Mouse (Mus musculus) G1E (cell line): ENCODE data around the gene Ccdc12. TPM values are rescaled to one million over a fixed set of nuclear protein-coding genes. Genes with fewer than 3 reads are reported as not detected.

Experiments used
- ATAC-seq: 2 replicates; pipeline ENCODE4 v1.8.0; 2016; ENCODE audit warnings: mild to moderate bottlenecking; ENCODE audit not compliant: insufficient number of reproducible peaks, poor library complexity, low FRiP score, severe bottlenecking; ENCODE audit errors: extremely low read depth
- DNase-seq: peaks from one replicate; pipeline ENCODE4 v3.0.0; 2012; ENCODE audit warnings: low spot score
- H3K27me3 ChIP-seq: 2 replicates; pipeline ENCODE4 v1.6.1; 2012; ENCODE audit warnings: mild to moderate bottlenecking, low read length, inconsistent platforms; ENCODE audit not compliant: insufficient read depth
- H3K36me3 ChIP-seq: replicated peaks from 2 replicates; pipeline ENCODE3; 2012; ENCODE audit warnings: mild to moderate bottlenecking, inconsistent platforms
- H3K4me1 ChIP-seq: 2 replicates; pipeline ENCODE4 v1.6.1; 2012; ENCODE audit warnings: low read depth, low read length, inconsistent platforms, mixed read lengths; ENCODE audit not compliant: insufficient read depth
- H3K4me3 ChIP-seq: 2 replicates; pipeline ENCODE4 v1.5.1; 2012; ENCODE audit warnings: low read depth, mild to moderate bottlenecking, inconsistent platforms, low read length, moderate library complexity, mixed read lengths
- H3K9me3 ChIP-seq: replicated peaks from 2 replicates; pipeline ENCODE4 v1.6.1; 2012; ENCODE audit warnings: inconsistent platforms
- CTCF ChIP-seq: IDR thresholded peaks from 2 replicates; pipeline ENCODE4 v1.5.1; 2012; ENCODE audit warnings: low read depth, low read length, inconsistent platforms, mixed read lengths
- GATA1 ChIP-seq: IDR thresholded peaks from 2 replicates; pipeline ENCODE4 v1.6.1; 2012; ENCODE audit warnings: borderline replicate concordance, low read length, inconsistent platforms, mixed read lengths
- GATA2 ChIP-seq: IDR thresholded peaks from 2 replicates; pipeline ENCODE4 v1.6.1; 2012; ENCODE audit warnings: low read depth, low read length, inconsistent platforms, borderline replicate concordance
- POLR2AphosphoS5 ChIP-seq: IDR thresholded peaks from 2 replicates; pipeline ENCODE4 v1.6.1; 2012; ENCODE audit warnings: low read depth, low read length, inconsistent platforms; ENCODE audit not compliant: insufficient replicate concordance
- TAL1 ChIP-seq: conservative IDR thresholded peaks from 2 replicates; pipeline ENCODE4 v1.6.1; 2012; ENCODE audit warnings: low read depth, low read length, inconsistent platforms, mixed read lengths
- polyA plus RNA-seq: library from polyadenylated mRNA; stranded (reverse); fragments of >175 nt; gene quantifications from 2 replicates; pipeline ENCODE4 v1.2.3, GENCODE M21; 2012
- total RNA-seq, 2 experiments: library from RNA; stranded (forward) in 1 of 2; stranded (reverse) in 1 of 2; fragments of 200-1000 nt in 1 of 2; fragments of >200 nt in 1 of 2; fragmentation: Nextera tagmentation in 1 of 2; gene quantifications; 2 replicates each; pipeline ENCODE4 v1.2.3; 2014 to 2017

Gene Ccdc12
- total and polyA plus RNA-seq, 3 experiments, result 36.2 to 331 (median 202) TPM

- DNase-seq (no peak), ATAC-seq (no peak)
- Histone ChIP-seq H3K4me3 (no peak overlapping the region), H3K36me3 (no peaks in the 10 kb centered on the region), H3K27me3 (peaks cover 32% of the 10 kb centered on the region), H3K4me1 (no peaks in the 10 kb centered on the region), H3K9me3 (no peaks in the 10 kb centered on the region)
- TF ChIP-seq GATA2 (no peak), TAL1 (no peak), GATA1 (no peak), CTCF (no peak), POLR2AphosphoS5 (no peak)
Measured at GRCm38 (mm10) chr9:110758605-110759004, 102.3 kb downstream of the Ccdc12 start.

GRCm38 (mm10) chr9:110759265-110759664 is 103.0 kb downstream of the Ccdc12 start:
- DNase-seq (no peak), ATAC-seq (peak; percentile 34; the same call in 1 of the 2 replicates)
- Histone ChIP-seq H3K4me3 (no peak overlapping the region), H3K27me3 (peaks cover 38% of the 10 kb centered on the region), H3K36me3 (no peaks in the 10 kb centered on the region), H3K4me1 (no peaks in the 10 kb centered on the region), H3K9me3 (no peaks in the 10 kb centered on the region)
- TF ChIP-seq CTCF (0 out of 2 replicates have a peak, but pooled peaks have one; percentile 15), GATA1 (no peak)

DNA sequence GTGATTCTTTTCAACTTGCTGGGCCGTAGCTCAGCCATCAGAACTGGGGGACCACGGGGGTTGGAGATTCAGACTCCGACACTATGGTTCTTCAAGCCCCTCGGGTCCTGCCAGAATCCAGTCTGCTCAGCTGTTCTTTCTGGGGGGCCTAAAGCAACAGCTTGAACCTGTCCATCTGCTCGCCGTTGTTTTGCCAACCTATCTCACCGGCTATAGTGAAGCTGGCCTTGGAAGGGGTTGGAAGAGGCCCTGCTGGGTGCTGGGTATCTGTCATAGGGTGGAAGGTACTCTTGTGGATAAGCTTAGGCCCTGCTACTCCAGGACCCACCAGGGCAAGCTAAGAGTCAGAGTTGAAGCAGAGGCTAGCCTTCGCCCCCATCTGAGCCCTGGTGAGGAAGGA is 104.6 kb downstream of the Ccdc12 start:
- no peaks in the 10 kb centered on the region for H3K36me3 ChIP-seq
- DNase-seq (no peak), ATAC-seq (no peak)
- peaks cover 36% of the 10 kb centered on the region for H3K27me3 ChIP-seq
- no peak overlapping the region for H3K4me3 ChIP-seq
- no peak for TF ChIP-seq POLR2AphosphoS5
- no peak for TF ChIP-seq GATA1
- TF ChIP-seq TAL1, result no peak
- TF ChIP-seq GATA2, result no peak
- no peak for TF ChIP-seq CTCF
- no peaks in the 10 kb centered on the region for H3K4me1 ChIP-seq
- no peaks in the 10 kb centered on the region for H3K9me3 ChIP-seq

Other genes starting within 250 kb of the Ccdc12 start
- 55.8 and 58.9 TPM in 2 replicates for gene Ptpn23, start 248.3 kb upstream of the Ccdc12 start, total RNA-seq (2014; fragmentation: Nextera tagmentation)
- gene Ptpn23, start 248.3 kb upstream of the Ccdc12 start, total RNA-seq (2017), result 6.9 and 8.2 TPM in 2 replicates
- gene Ptpn23, start 248.3 kb upstream of the Ccdc12 start, polyA plus RNA-seq, result 62.3 and 93.5 TPM in 2 replicates
- gene Ngp, start 236.8 kb upstream of the Ccdc12 start, total RNA-seq (2014; fragmentation: Nextera tagmentation), result not detected in 2 replicates
- 0.11 and 0.12 TPM in 2 replicates for gene Ngp, start 236.8 kb upstream of the Ccdc12 start, total RNA-seq (2017)
- gene Ngp, start 236.8 kb upstream of the Ccdc12 start, polyA plus RNA-seq, result 0.08 TPM in 1 of 2 replicates, not detected in the other
- 11.4 and 20.8 TPM in 2 replicates for gene Klhl18, start 179.8 kb upstream of the Ccdc12 start, total RNA-seq (2014; fragmentation: Nextera tagmentation)
- 6.3 and 6.5 TPM in 2 replicates for gene Klhl18, start 179.8 kb upstream of the Ccdc12 start, total RNA-seq (2017)
- 4.7 and 5.7 TPM in 2 replicates for gene Klhl18, start 179.8 kb upstream of the Ccdc12 start, polyA plus RNA-seq
- 2.1 and 2.9 TPM in 2 replicates for gene Kif9, start 179.5 kb upstream of the Ccdc12 start, total RNA-seq (2014; fragmentation: Nextera tagmentation)
- 2.0 and 3.1 TPM in 2 replicates for gene Kif9, start 179.5 kb upstream of the Ccdc12 start, total RNA-seq (2017)
- gene Kif9, start 179.5 kb upstream of the Ccdc12 start, polyA plus RNA-seq, result 0.10 and 0.14 TPM in 2 replicates
- gene Setd2, start 123.9 kb upstream of the Ccdc12 start, total RNA-seq (2014; fragmentation: Nextera tagmentation), result 220 and 221 TPM in 2 replicates
- 154 and 162 TPM in 2 replicates for gene Setd2, start 123.9 kb upstream of the Ccdc12 start, total RNA-seq (2017)
- gene Setd2, start 123.9 kb upstream of the Ccdc12 start, polyA plus RNA-seq, result 9.4 and 20.1 TPM in 2 replicates
- gene Nradd, start 32.1 kb upstream of the Ccdc12 start, total RNA-seq (2014; fragmentation: Nextera tagmentation), result 1.3 TPM in 1 of 2 replicates, not detected in the other
- gene Nradd, start 32.1 kb upstream of the Ccdc12 start, total RNA-seq (2017), result 5.8 and 7.3 TPM in 2 replicates
- 1.8 and 2.2 TPM in 2 replicates for gene Nradd, start 32.1 kb upstream of the Ccdc12 start, polyA plus RNA-seq
- gene Nbeal2, start 2.3 kb upstream of the Ccdc12 start, total RNA-seq (2014; fragmentation: Nextera tagmentation), result 26.1 and 37.4 TPM in 2 replicates
- gene Nbeal2, start 2.3 kb upstream of the Ccdc12 start, total RNA-seq (2017), result 28.1 and 32.5 TPM in 2 replicates
- gene Nbeal2, start 2.3 kb upstream of the Ccdc12 start, polyA plus RNA-seq, result 56.7 and 64.7 TPM in 2 replicates
- not detected in 2 replicates for gene Myl3, start 85.4 kb downstream of the Ccdc12 start, total RNA-seq (2014; fragmentation: Nextera tagmentation)
- 0.12 TPM in 1 of 2 replicates, not detected in the other for gene Myl3, start 85.4 kb downstream of the Ccdc12 start, total RNA-seq (2017)
- gene Myl3, start 85.4 kb downstream of the Ccdc12 start, polyA plus RNA-seq, result not detected in 2 replicates
- not detected in 2 replicates for gene Pth1r, start 90.6 kb downstream of the Ccdc12 start, total RNA-seq (2014; fragmentation: Nextera tagmentation)
- not detected in 2 replicates for gene Pth1r, start 90.6 kb downstream of the Ccdc12 start, total RNA-seq (2017)
- 0.03 TPM in 1 of 2 replicates, not detected in the other for gene Pth1r, start 90.6 kb downstream of the Ccdc12 start, polyA plus RNA-seq
- 0.44 and 2.3 TPM in 2 replicates for gene Prss42, start 141.7 kb downstream of the Ccdc12 start, total RNA-seq (2014; fragmentation: Nextera tagmentation)
- gene Prss42, start 141.7 kb downstream of the Ccdc12 start, total RNA-seq (2017), result 0.44 and 0.58 TPM in 2 replicates
- gene Prss42, start 141.7 kb downstream of the Ccdc12 start, polyA plus RNA-seq, result 0.53 and 0.79 TPM in 2 replicates
- not detected in 2 replicates for gene Prss44, start 157.5 kb downstream of the Ccdc12 start, total RNA-seq (2014; fragmentation: Nextera tagmentation)
- 0.12 and 0.27 TPM in 2 replicates for gene Prss44, start 157.5 kb downstream of the Ccdc12 start, total RNA-seq (2017)
- gene Prss44, start 157.5 kb downstream of the Ccdc12 start, polyA plus RNA-seq, result not detected in 2 replicates
- gene Prss43, start 170.2 kb downstream of the Ccdc12 start, total RNA-seq (2014; fragmentation: Nextera tagmentation), result not detected in 2 replicates
- gene Prss43, start 170.2 kb downstream of the Ccdc12 start, total RNA-seq (2017), result 0.05 TPM in 1 of 2 replicates, not detected in the other
- not detected in 2 replicates for gene Prss43, start 170.2 kb downstream of the Ccdc12 start, polyA plus RNA-seq
- not detected in 2 replicates for gene Prss45, start 178.1 kb downstream of the Ccdc12 start, total RNA-seq (2014; fragmentation: Nextera tagmentation)
- 0.11 TPM in 1 of 2 replicates, not detected in the other for gene Prss45, start 178.1 kb downstream of the Ccdc12 start, total RNA-seq (2017)
- not detected in 2 replicates for gene Prss45, start 178.1 kb downstream of the Ccdc12 start, polyA plus RNA-seq
- not detected in 2 replicates for gene Prss46, start 188.0 kb downstream of the Ccdc12 start, total RNA-seq (2014; fragmentation: Nextera tagmentation)
- gene Prss46, start 188.0 kb downstream of the Ccdc12 start, total RNA-seq (2017), result not detected in 2 replicates
- gene Prss46, start 188.0 kb downstream of the Ccdc12 start, polyA plus RNA-seq, result not detected in 2 replicates
- gene Prss50, start 201.5 kb downstream of the Ccdc12 start, total RNA-seq (2014; fragmentation: Nextera tagmentation), result not detected in 2 replicates
- not detected in 2 replicates for gene Prss50, start 201.5 kb downstream of the Ccdc12 start, total RNA-seq (2017)
- not detected in 2 replicates for gene Prss50, start 201.5 kb downstream of the Ccdc12 start, polyA plus RNA-seq
- not detected in 2 replicates for gene Als2cl, start 223.4 kb downstream of the Ccdc12 start, total RNA-seq (2014; fragmentation: Nextera tagmentation)
- not detected in 2 replicates for gene Als2cl, start 223.4 kb downstream of the Ccdc12 start, total RNA-seq (2017)
- gene Als2cl, start 223.4 kb downstream of the Ccdc12 start, polyA plus RNA-seq, result not detected in 2 replicates
- not detected in 2 replicates for gene Tmie, start 223.6 kb downstream of the Ccdc12 start, total RNA-seq (2014; fragmentation: Nextera tagmentation)
- 0.11 TPM in 1 of 2 replicates, not detected in the other for gene Tmie, start 223.6 kb downstream of the Ccdc12 start, total RNA-seq (2017)
- not detected in 2 replicates for gene Tmie, start 223.6 kb downstream of the Ccdc12 start, polyA plus RNA-seq